Mouse (Mus musculus) neural tube, embryonic 14.5 days (tissue): ENCODE results near the gene Neurl2. TPM values are rescaled to one million over a fixed set of nuclear protein-coding genes. Genes with fewer than 3 reads are reported as not detected.

Experiments used
- ATAC-seq: fragments of 200-750 bp; cut with Nextera tagmentation; 2 replicates; pipeline ENCODE4 v1.8.0; 2017; ENCODE audit warnings: low read depth, mild to moderate bottlenecking, moderate TSS enrichment, moderate library complexity
- H3K27ac ChIP-seq: fragments of 300-500 bp; sonication (generic); 2 replicates; pipeline ENCODE4 v1.5.1; 2014; ENCODE audit warnings: low read depth, mild to moderate bottlenecking, control low read depth, low read length, moderate library complexity, mixed read lengths
- H3K27me3 ChIP-seq: fragments of 300-500 bp; sonication (generic); 2 replicates; pipeline ENCODE4 v1.6.1; 2014; ENCODE audit warnings: low read length; ENCODE audit not compliant: control insufficient read depth, insufficient read depth
- H3K36me3 ChIP-seq: fragments of 300-500 bp; sonication (generic); 2 replicates; pipeline ENCODE4 v1.6.1; 2014; ENCODE audit warnings: low read length, mixed read lengths; ENCODE audit not compliant: control insufficient read depth, insufficient read depth
- H3K4me1 ChIP-seq: fragments of 300-500 bp; sonication (generic); 2 replicates; pipeline ENCODE4 v1.6.1; 2014; ENCODE audit warnings: low read length; ENCODE audit not compliant: control insufficient read depth, insufficient read depth
- H3K4me2 ChIP-seq: fragments of 300-500 bp; sonication (generic); 2 replicates; pipeline ENCODE4 v1.6.1; 2014; ENCODE audit warnings: mild to moderate bottlenecking, low read depth, low read length, control low read depth
- H3K4me3 ChIP-seq: fragments of 300-500 bp; sonication (generic); 2 replicates; pipeline ENCODE4 v1.5.1; 2014; ENCODE audit warnings: low read depth, low read length, control low read depth, mixed read lengths
- H3K9ac ChIP-seq: fragments of 300-500 bp; sonication (generic); replicated peaks from 2 replicates; pipeline ENCODE4 v1.6.1; 2014; ENCODE audit warnings: low read depth, mild to moderate bottlenecking, control low read depth, low read length, mixed read lengths
- H3K9me3 ChIP-seq: fragments of 300-500 bp; sonication (generic); 2 replicates; pipeline ENCODE4 v1.6.1; 2016; ENCODE audit warnings: low read length; ENCODE audit not compliant: control insufficient read depth
- WGBS: fragments of 180-500 bp; shearing (Covaris S2); extraction: QIAGEN DNeasy Blood & Tissue Kit; methylation state at CpG from one replicate; pipeline ENCODE4 v1.1.7; 2014; 5-methylcytosine and 5-hydroxymethylcytosine counted together
- polyA plus RNA-seq: library from polyadenylated mRNA; unstranded; fragments of >200 nt; fragmentation: Nextera tagmentation; extraction: Ambion mirVana; gene quantifications from 2 replicates; pipeline ENCODE4 v1.2.1, GENCODE M21; 2014

The Neurl2 gene
- polyA plus RNA-seq, 1 experiment from 2014 or later, result 7.2 TPM

GRCm38 (mm10) chr2:164827146-164827850, 6.0 kb downstream of the Neurl2 start:
- Histone ChIP-seq H3K4me3 (no peak overlapping the region), H3K4me2 (no peak overlapping the region), H3K36me3 (peaks cover 24% of the 10 kb centered on the region), H3K9me3 (no peaks in the 10 kb centered on the region), H3K9ac (no peak overlapping the region), H3K27ac (no peak overlapping the region), H3K27me3 (no peaks in the 10 kb centered on the region), H3K4me1 (peaks cover 2% of the 10 kb centered on the region; the same call in 1 of the 2 replicates)
- 87% methylated on average over 15 of the region's 16 CpGs for WGBS
- ATAC-seq, result no peak

DNA sequence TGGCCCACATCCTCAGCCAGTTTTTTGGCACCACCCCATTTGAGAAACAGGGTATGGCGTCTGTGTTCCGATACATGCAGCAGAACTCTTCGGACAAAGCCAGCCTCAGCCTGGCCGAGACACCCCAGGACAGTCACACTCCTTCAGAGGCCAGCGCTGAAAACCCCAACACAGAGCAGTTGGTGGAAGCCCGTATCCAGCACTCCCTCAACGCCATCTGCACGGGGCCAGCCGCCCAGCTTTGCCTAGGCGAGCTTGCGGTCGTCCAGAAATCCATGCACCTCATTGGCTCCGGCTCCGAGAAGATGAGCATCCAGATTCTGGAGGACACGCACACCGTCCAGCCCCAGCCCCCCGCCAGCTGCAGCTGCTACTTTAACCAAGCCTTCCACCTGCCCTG, 7.7 kb downstream of the Neurl2 start:
- no peak overlapping the region for H3K9ac ChIP-seq
- peaks cover 32% of the 10 kb centered on the region for H3K36me3 ChIP-seq
- ATAC-seq, result no peak
- no peak overlapping the region for H3K27ac ChIP-seq
- no peaks in the 10 kb centered on the region for H3K9me3 ChIP-seq
- peaks cover 4% of the 10 kb centered on the region; the same call in 1 of the 2 replicates for H3K4me1 ChIP-seq
- no peaks in the 10 kb centered on the region for H3K27me3 ChIP-seq
- H3K4me3 ChIP-seq, result no peak overlapping the region
- WGBS, result 95% methylated on average over 17 of the region's 17 CpGs
- H3K4me2 ChIP-seq, result no peak overlapping the region

GRCm38 (mm10) chr2:164823969-164824368, 9.3 kb downstream of the Neurl2 start:
- Histone ChIP-seq H3K36me3 (peaks cover 33% of the 10 kb centered on the region), H3K27me3 (no peaks in the 10 kb centered on the region), H3K4me3 (no peak overlapping the region), H3K4me1 (peaks cover 4% of the 10 kb centered on the region; the same call in 1 of the 2 replicates), H3K27ac (no peak overlapping the region), H3K9me3 (no peaks in the 10 kb centered on the region), H3K9ac (no peak overlapping the region), H3K4me2 (no peak overlapping the region; the same call in 1 of the 2 replicates)
- WGBS, result 92% methylated on average over 4 of the region's 4 CpGs
- no peak for ATAC-seq

GRCm38 (mm10) chr2:164823181-164823585, 10.1 kb downstream of the Neurl2 start:
- peak; percentile 74 for ATAC-seq
- Histone ChIP-seq H3K36me3 (peaks cover 33% of the 10 kb centered on the region), H3K4me2 (peak overlapping the region; percentile 48), H3K27ac (peak overlapping the region; percentile 92), H3K4me3 (peak overlapping the region; percentile 57), H3K9ac (peak overlapping the region; percentile 66), H3K9me3 (no peaks in the 10 kb centered on the region), H3K27me3 (no peaks in the 10 kb centered on the region), H3K4me1 (peaks cover 4% of the 10 kb centered on the region; the same call in 1 of the 2 replicates)
- under 1% methylated on average over 10 of the region's 10 CpGs for WGBS

DNA sequence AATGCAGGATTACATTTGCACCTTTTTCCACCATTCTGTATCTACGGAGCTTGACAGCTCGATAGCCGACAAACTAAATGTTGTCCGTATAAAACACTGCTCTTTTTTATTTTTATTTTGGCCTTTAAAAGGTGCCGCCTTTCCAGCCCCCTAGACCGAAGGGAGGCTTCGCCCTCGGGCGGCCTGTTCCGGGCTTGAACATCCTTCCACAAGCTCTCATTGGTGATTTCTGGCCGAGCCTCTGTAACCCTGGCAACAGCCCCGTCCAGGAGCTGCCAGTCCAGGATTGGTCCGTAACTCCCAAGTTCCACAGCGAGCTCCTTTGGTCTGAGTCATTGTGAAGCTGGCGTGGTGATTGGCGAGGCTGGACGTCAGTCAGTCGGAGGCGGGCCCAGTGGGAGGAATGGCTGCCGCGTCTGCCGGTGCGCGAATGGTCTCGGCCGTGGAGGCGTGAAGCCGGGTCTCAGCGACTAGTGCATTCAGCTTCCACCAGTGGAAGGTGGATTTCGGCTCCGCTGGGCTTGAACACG, 10.6 kb downstream of the Neurl2 start, which contains the start of gene Zswim1:
TSS of gene Zswim1 (plus strand) at position 51 of the 530 bp plus-strand sequence.
- Histone ChIP-seq H3K9ac (peak within 1 kb of the TSS; percentile 66), H3K9me3 (no peaks in the 10 kb centered on the region), H3K4me2 (peak within 1 kb of the TSS; percentile 48), H3K4me1 (peaks cover 4% of the 10 kb centered on the region; the same call in 1 of the 2 replicates), H3K36me3 (peaks cover 30% of the 10 kb centered on the region), H3K27me3 (no peaks in the 10 kb centered on the region), H3K4me3 (peak within 1 kb of the TSS; percentile 57), H3K27ac (peak within 1 kb of the TSS; percentile 92)
- under 1% methylated on average over 32 of the region's 32 CpGs for WGBS
- ATAC-seq, result peak; percentile 99

DNA sequence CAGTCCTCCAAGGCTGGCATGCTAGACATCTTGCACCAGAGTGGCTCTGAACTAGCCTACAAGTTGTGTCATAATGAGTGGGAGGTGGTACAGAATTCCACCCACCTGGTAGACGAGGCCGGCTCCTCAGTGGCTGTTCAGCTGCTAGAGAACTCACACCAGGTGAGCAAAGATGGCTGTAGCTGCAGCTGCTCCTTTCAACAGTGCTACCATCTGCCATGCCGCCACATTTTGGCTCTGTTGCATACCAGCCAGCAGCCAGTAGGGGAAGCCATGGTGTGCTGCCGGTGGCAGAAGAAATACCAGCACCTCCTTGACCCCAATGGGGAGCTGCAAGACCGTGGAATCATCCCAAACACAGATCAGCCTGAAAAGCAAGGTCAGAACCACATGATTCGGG, 12.2 kb downstream of the Neurl2 start:
- no peak overlapping the region for H3K27ac ChIP-seq
- no peak for ATAC-seq
- H3K27me3 ChIP-seq, result no peaks in the 10 kb centered on the region
- 93% methylated on average over 6 of the region's 6 CpGs for WGBS
- no peak overlapping the region for H3K4me2 ChIP-seq
- H3K9me3 ChIP-seq, result no peaks in the 10 kb centered on the region
- H3K4me3 ChIP-seq, result no peak overlapping the region
- H3K36me3 ChIP-seq, result peaks cover 17% of the 10 kb centered on the region
- H3K4me1 ChIP-seq, result peaks cover 4% of the 10 kb centered on the region; the same call in 1 of the 2 replicates
- H3K9ac ChIP-seq, result no peak overlapping the region

- H3K9me3 ChIP-seq, result no peaks in the 10 kb centered on the region
- WGBS, result 81% methylated on average over 5 of the region's 5 CpGs
- H3K36me3 ChIP-seq, result peaks cover 9% of the 10 kb centered on the region
- H3K4me2 ChIP-seq, result no peak overlapping the region
- H3K4me1 ChIP-seq, result peaks cover 4% of the 10 kb centered on the region; the same call in 1 of the 2 replicates
- ATAC-seq, result no peak
- H3K9ac ChIP-seq, result no peak overlapping the region
- H3K27me3 ChIP-seq, result no peaks in the 10 kb centered on the region
- H3K4me3 ChIP-seq, result no peak overlapping the region
- H3K27ac ChIP-seq, result no peak overlapping the region
These were observed 15.6 kb downstream of the Neurl2 start for GRCm38 (mm10) chr2:164817703-164818102.

DNA sequence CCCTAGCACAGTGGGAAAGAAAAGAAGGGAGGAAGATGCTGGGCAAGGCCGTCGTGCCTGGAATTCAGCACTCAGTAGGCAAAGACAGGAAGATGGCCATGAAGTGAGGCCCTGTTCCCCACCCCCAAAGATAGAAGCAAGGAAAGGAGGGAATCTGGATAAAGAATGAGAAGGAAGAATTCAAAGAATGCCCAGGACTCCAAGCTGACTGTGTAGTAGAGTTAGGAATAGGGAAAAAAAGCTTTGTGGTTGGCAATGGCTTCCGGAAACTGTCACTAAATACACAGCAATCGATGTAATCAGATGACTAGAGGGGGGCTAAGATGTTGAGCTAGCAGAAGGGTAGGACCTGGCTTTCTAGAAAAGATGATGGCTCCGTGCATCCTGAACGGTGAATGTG, 16.1 kb downstream of the Neurl2 start:
- WGBS, result 92% methylated on average over 6 of the region's 6 CpGs
- Histone ChIP-seq H3K4me3 (no peak overlapping the region), H3K36me3 (peaks cover 9% of the 10 kb centered on the region), H3K4me2 (no peak overlapping the region), H3K9me3 (no peaks in the 10 kb centered on the region), H3K27ac (no peak overlapping the region), H3K9ac (no peak overlapping the region), H3K4me1 (peaks cover 2% of the 10 kb centered on the region; the same call in 1 of the 2 replicates), H3K27me3 (no peaks in the 10 kb centered on the region)
- no peak for ATAC-seq

- H3K4me2 ChIP-seq, result no peak overlapping the region
- H3K4me3 ChIP-seq, result no peak overlapping the region
- H3K27ac ChIP-seq, result no peak overlapping the region
- ATAC-seq, result no peak
- 91% methylated on average over 8 of the region's 8 CpGs for whole genome bisulfite sequencing
- H3K9ac ChIP-seq, result no peak overlapping the region
- no peaks in the 10 kb centered on the region for H3K4me1 ChIP-seq
- H3K9me3 ChIP-seq, result no peaks in the 10 kb centered on the region
- peaks cover 4% of the 10 kb centered on the region for H3K36me3 ChIP-seq
- no peaks in the 10 kb centered on the region for H3K27me3 ChIP-seq
These were observed 17.4 kb downstream of the Neurl2 start for GRCm38 (mm10) chr2:164815821-164816220.
